Mouse (Mus musculus): Measurements from ENCODE around the gene Pdia4.
"Not testable (repeated sequence)": the region's sequence is repeated elsewhere in the genome, so short reads cannot be mapped to it uniquely, and the experiment has no call there.

The Pdia4 gene

DNA sequence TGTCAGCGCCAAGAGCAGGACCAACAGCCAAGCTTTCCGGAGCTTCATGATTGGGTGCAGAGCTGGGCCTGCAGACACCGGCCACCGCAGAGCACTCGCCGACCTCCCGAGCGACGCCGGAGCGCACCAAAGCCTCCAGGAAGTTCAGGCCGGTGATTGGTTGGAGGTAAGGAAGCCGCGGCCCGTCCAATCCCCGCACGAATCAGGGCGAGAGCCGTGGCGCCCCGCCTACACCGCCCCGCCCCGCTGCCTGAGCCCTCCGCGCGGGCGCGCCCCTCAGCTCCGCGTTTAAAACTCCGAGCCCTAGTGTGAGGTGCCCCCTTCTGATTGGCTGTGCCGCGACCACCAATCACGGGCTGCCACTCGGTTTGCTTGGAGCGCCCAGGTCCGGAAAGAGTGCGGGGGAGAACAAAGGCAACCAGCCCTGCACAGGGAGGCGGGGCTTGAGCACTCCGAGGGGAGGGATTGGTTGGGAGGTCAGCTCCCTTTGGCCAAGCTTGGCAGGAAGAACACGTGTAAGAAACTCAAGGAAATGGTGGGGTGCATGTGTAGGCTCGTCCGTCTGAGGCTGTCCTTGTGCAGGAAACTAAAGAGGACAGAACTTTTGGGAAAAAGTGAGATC is at the start of gene Pdia4:
Pdia4 (minus strand) TSS at position 174 of the 622 bp plus-strand sequence.
- DNase-seq (ENCODE audit: low read depth, low spot score), result peak; percentile 97

DNA sequence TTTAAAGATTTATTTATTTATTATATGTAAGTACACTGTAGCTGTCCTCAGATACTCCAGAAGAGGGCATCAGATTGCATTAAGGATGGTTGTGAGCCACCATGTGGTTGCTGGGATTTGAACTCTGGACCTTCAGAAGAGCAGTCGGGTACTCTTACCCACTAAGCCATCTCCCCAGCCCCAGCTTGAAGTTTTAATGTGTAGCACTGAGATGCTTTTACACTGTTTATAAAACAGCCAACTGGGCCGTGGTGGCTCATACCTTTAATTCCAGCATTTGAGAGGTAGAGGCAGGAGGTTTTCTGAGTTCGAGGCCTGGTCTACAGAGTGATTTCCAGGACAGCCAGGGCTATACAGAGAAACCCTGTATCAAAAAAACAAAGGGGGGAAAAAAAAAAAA is 44.5 kb upstream of the Pdia4 start:
- not testable (repeated sequence) for DNase-seq (ENCODE audit: low read depth, low spot score)

DNA sequence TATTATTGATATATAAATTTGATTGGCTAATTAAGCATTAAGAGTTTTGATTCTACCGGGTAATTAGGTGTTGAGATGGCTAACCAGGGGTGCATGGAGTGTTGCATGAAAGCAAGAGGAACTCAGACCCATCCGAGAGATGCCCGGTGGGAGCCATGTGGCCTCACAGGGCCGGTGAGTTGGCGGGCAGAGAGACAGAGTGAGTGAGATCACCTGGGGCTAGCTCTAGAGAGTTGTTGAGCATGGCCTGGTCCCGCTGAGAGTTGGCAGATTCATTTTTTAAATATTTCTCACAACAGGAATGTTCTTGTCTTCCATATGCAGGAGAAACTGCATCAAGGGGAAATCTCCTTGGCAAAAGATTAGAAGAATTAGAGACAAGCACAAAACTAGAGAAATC is 44.0 kb upstream of the Pdia4 start:
- DNase-seq (ENCODE audit: low read depth, low spot score), result no peak

DNA sequence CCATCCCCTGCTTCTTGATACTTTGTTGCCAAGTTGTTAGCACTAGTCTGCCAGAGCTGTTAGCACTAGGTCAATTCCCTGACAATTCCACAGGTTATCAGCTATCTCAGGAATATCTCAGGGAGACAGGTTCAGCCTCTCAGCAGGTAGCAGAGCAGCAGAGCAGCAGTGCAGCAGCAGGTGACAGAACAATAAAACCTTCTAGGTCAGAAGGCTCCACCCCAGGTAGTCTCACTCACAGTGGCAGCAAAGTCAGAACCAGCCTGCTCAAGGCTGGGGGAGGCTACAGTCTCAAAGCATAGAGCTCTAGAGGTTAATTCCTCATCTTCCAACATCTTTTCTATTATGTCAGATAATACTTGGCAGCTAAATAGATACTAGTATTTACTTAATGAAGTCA is 32.5 kb upstream of the Pdia4 start:
- no peak for DNase-seq (ENCODE audit: low read depth, low spot score)

DNA sequence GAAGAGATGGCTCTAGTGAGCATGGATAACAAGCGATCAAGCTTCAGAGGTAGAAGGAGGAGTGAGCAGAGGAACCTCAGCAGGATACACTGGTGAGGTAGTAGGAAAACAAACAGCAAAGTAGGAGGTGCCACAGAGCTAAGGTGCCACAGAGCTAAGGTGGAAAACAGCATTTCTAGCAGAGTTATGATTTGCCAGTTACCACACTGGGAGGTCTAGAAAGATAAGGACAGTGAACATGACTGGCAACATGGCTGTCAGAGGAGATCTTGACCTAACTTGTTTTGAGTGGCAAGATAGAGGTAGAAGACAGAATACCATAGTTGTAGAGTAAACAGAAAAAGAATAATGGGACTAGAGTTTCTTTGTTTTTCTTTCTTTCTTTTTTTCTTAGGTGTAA is 29.1 kb upstream of the Pdia4 start:
- DNase-seq (ENCODE audit: low read depth, low spot score), result no peak

DNA sequence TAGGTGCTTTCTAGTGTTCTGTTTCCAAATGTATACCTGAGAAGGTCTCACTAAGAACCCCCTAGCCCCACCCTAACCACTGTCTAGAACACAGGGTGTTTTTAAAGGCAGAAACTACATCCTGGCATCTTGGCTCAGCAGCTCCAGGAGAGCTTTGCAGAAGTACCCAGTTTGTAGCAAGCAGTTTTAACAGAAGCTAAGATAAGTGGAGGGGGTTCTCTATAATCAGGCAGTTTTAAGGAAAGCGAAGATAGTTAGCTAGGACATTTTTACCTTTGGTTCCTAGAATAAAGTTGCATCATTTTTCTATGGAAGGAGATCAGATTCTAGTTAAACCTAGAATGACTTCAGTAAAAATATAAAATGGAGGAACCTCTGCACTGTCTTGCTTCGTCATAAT is 28.6 kb upstream of the Pdia4 start:
- DNase-seq (ENCODE audit: low read depth, low spot score), result no peak

DNA sequence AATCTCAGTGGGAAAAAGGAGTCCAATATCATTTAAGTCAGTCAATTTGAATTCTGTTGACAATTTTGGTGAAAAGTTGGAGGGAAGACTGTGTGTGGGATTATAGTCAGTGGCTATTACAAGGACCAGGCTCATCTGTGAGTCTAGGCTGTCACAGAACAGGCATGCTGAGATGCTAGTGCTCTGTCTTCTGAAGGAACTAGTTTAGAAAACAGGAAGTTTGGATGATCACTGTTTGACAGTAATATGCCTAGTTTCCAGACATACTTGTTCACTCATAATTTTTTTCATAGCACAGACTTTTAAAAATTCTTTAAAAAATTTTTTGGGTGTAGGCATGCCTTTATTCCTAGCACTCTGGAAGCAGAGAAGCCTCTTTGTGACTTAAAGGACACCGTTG is 27.8 kb upstream of the Pdia4 start:
- no peak for DNase-seq (ENCODE audit: low read depth, low spot score)

DNA sequence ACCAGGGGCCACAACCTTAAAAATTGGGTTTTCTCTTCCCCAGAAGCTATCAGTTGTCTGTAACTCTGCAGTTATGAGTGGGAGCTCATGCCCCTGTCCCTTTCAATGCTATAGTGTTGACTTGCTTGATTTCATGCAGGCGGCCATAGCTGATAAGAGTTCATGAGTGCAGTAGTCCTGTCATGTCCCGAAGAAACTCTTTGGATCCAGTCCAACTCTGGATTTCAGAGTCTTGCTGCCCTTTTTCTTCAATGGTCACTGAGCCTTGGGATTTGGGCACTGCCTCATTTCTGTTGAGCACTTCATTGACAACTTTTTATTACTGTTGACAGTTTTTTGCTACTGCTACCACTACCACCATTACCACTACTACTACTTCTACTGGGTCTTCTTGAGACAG is 24.4 kb upstream of the Pdia4 start:
- DNase-seq (ENCODE audit: low read depth, low spot score), result no peak

DNA sequence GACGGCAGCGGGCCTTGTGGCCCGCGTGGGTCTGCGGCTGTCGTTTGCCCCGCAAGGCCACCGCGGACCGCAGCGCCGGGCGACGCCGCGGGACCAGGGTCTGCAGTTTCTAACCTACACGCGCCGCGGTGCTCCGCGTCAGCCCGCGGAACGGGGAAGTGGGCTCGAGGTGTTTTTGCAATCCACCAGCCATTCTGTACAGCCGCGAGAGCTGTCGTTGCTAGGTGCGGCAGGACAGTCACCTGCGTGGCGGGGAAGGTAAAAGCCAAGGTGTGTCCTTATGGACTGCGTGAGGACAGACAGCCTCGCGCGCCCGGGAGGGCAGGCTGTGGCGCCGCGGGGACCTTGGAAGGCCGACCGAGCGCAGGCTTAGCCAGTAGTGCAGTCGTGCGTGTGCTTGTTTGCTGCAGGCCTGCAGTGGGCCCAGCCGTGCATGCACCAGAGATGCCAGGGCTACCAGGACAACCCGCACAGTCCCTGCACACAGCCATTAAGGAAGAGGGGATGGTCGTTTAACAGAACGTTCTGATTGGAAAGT is 22.8 kb upstream of the Pdia4 start:
- DNase-seq (ENCODE audit: low read depth, low spot score), result peak; percentile 12

DNA sequence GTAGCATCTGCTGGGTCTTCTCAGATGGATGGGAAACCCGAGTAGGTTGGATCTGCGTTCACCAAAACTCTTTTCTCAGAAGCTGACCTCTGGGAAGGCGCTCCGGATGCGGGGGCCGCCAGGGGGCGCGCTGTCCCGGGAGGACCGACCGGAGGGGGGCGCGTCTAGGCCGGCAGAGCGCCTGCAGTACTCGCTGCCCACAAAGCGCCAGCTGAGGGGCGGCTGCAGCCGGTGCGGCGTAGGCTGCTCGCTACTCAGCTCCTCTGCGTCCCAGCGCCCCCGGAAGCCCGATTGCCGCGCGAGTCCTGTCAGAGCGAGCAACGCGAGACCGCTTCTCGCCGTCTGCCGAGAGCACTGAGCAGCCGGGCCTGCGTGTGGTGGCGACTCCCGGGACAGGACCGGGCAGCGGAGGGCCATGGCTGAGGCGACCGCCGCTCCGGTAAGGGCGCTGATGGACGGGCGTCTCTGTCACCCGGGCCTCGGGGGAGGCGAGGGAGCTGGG is 22.3 kb upstream of the Pdia4 start, which contains the start of gene Zfp398:
Zfp398 (plus strand) TSS at position 180 of the 502 bp plus-strand sequence.
- peak; percentile 81 for DNase-seq (ENCODE audit: low read depth, low spot score)

DNA sequence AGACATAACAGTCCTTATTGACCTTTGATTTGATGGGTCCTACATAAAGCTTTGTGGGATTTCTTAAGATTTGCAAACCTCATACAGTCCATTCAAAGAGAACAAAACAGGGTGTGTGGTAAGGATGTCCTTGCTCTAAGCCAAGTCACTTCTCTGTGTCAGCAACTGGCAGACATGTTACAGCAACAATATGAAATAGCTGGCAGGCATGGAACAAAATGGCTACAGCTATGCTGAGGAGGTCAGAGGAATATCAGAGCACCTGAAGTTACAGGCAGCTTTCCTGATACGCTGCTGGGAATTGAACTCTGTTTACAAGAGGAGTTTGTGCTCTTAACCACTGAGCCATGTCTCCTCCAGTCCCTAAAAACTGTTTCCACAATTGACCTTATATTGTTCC is 19.0 kb upstream of the Pdia4 start:
- no peak for DNase-seq (ENCODE audit: low read depth, low spot score)

DNA sequence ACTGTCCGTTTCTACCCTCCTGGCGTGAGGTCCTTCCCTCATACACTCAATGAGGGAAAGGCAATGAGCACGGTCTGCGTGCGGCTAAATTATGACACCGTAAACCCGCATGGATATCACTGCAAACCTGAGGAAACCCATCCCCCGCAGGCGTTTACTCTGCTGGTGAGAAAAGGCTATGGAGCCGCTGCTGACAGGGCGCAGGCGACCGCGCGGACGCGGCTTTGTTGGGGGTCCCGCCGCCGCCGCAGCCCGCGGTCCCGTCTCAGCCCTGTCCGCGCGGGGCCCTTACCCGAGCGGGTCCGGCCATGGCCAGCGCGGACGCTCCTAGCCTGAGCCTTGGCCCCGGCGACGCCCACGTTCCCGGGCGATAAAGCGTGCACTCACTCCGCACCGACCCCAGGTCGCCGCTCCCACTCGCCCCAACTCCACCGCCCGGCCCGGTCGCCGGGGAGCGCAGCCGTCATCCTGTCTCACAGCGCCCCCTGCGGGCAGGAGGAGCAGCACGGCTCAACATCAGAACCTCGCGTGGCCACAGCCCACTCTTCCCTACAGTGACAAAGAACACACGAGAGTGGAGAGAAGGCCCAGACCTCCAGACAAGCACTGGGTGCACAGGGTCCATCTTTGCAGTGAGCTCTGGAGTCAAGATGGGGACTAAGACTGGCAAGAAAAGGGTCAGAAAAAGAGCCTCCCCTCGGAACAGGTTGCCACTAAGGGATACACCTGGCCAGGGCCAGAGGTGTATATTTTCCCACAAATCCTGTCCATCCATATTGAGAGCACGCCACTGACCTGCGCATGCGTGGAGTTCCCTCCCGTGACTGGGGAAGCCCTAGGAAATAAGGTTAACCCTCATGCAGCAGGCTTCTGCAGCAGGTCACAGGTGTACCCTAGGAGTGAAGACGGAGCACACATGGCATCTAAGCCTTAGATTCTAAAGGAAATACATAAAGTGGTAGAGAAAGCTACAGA is 17.2 kb upstream of the Pdia4 start, which contains the start of gene Zfp786:
Zfp786 (minus strand) TSS at position 764 of the 975 bp plus-strand sequence.
- DNase-seq (ENCODE audit: low read depth, low spot score), result peak; percentile 73

DNA sequence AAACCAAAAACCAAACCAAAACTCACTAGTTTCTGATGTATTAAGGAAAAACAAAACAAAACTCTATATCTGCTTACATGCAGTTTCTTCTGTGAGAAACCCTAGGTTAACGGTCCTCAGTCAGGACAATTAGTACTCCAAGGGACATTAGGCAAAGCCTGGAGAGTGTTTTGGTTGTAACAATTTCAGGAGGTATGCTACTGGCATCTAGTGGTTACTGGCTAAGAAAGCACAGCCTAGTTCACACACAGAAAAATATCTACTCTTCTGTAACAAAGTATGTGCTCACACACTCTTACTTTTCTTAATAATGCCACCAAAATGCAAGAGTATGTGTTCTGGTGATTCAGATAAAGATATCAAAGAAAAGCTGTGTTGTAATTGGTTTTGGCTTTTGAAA is 15.7 kb upstream of the Pdia4 start:
- no peak for DNase-seq (ENCODE audit: low read depth, low spot score)

DNA sequence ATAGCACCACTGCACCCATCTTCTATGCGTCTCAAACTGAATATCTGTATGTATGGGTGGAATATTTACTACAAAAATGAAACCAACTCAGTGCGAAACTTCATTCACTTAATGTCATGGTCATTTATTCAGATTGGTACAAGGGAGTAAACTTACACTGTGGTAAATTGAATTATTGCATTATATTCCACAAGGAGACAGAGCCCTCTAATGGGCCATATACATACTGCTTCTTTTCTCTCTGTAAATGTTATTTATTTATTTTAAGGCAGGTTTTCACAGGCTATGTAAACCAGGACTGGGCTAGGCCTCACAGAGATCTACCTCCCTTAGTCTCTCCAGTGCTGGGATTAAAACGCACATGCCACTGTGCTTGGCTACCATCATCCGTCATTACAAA is 14.2 kb upstream of the Pdia4 start:
- DNase-seq (ENCODE audit: low read depth, low spot score), result no peak

DNA sequence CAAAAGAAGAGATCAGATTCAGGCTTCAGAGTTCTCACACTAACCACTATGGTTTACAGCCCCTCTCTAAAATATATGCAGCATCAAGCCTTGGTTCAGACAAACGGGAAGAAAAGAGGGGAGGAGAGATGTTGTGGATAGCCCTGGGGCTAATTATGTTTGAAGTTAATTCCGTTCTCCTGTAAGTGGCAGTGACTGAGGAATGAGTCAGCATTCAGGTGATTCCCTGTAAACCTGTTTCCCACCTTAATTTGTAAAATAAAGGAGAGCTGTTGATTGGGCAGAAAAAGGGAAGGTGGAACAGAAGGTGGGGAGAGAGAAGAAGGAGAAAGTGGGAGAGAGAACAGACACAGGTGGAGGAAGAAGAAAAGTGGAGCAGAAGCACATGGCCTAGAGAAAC is 11.0 kb upstream of the Pdia4 start:
- DNase-seq (ENCODE audit: low read depth, low spot score), result no peak

DNA sequence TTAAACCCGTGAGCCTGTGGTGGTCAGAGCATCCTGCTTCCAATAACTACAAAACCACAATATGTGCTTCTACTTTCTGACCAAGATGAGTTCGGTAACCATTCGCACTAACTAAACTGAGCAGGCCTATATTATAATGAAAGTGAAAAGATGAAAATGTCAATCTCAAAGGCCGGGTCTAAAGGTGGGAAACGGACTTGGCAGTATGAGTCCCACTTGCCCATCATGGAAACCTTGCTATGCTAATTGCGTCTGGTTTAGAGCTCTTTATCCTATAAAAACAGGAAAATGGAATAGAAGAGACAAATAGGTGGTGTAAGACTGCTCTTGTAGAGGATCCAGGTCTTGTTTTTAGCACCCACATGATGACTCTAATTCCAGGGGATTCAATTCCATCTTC is 8.5 kb upstream of the Pdia4 start:
- no peak for DNase-seq (ENCODE audit: low read depth, low spot score)

DNA sequence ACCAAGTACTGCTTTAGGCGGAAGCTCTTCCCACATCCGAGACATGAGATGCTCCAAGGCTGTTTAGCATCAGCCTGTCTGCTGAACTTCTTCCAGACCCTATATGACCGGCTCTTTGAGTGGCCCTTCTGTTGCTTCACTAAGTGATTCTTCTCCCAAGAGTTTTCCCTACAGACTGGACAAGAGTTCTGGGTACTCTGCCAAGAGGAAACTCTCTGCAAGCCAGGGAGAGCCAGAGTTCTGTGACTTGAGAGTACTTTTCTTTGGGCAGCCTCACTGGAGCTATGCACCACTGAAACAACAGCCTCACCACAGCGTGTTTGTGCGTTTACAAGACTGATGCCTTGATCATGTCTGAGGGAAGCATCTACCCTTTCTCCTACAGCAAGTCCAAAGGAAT is 8.0 kb upstream of the Pdia4 start:
- no peak for DNase-seq (ENCODE audit: low read depth, low spot score)

DNA sequence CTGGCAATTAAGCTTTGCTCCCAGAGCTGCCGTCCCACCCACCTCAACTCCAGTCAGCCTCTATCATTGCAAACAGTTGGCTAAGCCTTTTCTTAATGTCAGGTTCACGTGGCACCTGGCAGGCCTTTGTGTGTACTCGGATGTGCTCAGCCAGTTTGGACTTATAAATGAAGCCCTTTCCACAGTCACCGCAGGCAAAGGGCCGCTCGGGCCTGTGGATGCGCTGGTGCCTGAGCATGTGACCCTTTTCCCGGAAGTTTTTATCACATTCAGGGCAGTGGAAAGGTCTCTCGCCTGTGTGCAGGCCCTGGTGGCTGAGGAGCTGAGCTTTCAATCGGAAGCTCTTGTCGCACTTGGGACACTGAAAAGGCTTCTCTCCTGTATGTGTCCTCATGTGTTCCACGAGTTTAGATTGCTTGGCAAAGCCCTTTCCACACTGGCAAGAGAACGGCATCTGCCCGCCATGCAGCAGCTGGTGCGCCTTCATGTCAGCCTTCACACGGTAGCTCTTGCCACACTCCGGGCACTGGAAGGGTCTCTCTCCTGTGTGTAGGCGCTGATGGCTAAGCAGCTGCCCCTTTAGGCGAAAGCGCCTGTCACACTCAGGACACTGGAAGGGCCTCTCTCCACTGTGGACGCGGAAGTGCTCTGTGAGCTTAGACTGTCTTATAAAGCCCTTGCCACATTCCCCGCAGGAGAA is 6.5 kb upstream of the Pdia4 start:
- DNase-seq (ENCODE audit: low read depth, low spot score), result no peak

DNA sequence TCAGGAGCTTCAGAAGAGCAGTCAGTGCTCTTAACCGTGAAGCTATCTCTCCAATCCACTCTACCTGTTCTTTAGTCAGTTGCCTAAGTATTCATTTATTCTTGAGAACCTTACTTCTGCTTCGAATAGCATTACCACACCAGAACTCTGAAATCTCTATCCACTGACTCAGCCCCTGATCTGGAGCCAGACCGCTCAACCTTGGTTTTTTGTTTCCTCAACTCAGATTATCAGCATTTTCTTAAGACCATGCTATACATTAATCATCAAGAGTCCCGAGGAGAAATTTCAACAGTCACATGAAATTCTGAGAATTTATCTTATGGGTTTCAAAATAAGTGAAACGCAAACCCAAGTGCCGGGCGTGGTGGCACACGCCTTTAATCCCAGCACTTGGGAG is 5.5 kb upstream of the Pdia4 start:
- DNase-seq (ENCODE audit: low read depth, low spot score), result no peak

DNA sequence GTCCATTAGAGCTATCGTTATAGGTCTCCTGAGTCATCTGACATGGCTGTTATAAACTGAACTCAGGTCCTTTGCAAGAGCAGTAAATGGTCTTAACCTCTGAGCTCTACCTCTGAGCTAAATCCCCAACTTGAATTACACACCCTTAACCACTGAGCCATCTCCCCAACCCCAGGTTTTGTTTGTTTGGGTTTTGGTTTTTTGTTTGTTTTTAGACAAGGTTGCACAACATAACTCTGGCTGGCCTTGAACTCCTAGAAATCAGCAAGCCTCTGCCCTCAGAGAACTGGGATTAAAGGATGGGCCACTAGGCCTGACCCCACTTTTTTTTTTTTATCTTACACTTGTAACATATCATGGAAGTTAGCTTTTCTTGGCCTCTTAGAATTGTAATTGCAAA is 2.9 kb upstream of the Pdia4 start:
- no peak for DNase-seq (ENCODE audit: low read depth, low spot score)

DNA sequence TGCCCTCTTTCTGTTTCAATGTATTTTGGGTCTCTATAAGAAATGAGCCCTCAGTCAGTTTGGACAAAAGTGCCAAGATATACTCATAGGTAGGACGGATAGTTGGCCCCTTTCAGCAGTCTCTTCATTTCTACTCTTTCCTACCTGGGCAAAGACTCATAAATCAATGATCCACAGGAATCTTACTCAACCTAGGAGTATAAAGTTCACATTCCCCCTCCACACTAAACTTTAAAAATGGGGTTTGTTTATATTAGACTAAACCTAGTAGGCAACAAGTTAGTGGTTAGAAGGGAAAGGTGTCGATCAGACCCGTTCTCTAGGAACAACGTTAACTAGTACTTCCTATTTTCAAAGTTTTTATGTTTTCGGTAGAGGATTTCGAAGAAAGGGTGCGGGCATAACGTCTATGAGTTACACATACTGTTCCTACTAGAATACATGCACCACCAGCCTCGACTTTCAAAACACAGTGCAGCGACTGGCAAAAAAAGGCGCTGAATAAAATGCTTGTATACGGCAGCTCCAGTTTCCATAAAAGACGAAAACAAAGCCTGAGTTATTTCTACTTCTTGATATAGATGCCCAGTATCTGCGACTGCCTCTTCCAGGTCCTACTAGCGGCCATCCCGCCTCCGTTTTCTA is 837 bp downstream of the Pdia4 start:
- DNase-seq (ENCODE audit: low read depth, low spot score), result no peak

Data from brain, embryonic 18.5 days (tissue).